Mouse (Mus musculus) kidney, embryonic 14.5 days (tissue): Measurements from ENCODE around the gene Kif2c. TPM values are rescaled to one million over a fixed set of nuclear protein-coding genes. Genes with fewer than 3 reads are reported as not detected.

Experiments
- ATAC-seq: fragments of 200-750 bp; cut with Nextera tagmentation; 2 replicates; pipeline ENCODE4 v1.8.0; 2017; ENCODE audit warnings: moderate number of reproducible peaks, mild to moderate bottlenecking, moderate TSS enrichment, moderate library complexity; ENCODE audit not compliant: low FRiP score, low TSS enrichment
- H3K27ac ChIP-seq: fragments of 300-500 bp; sonication (generic); 2 replicates; pipeline ENCODE4 v1.5.1; 2014; ENCODE audit warnings: low read depth, mild to moderate bottlenecking, low read length, moderate library complexity, mixed read lengths
- H3K27me3 ChIP-seq: fragments of 300-500 bp; sonication (generic); 2 replicates; pipeline ENCODE4 v1.6.1; 2014; ENCODE audit warnings: mild to moderate bottlenecking, low read length; ENCODE audit not compliant: control insufficient read depth, insufficient read depth
- H3K36me3 ChIP-seq: fragments of 300-500 bp; sonication (generic); 2 replicates; pipeline ENCODE4 v1.6.1; 2014; ENCODE audit warnings: low read length, mixed read lengths; ENCODE audit not compliant: control insufficient read depth, insufficient read depth
- H3K4me1 ChIP-seq: fragments of 300-500 bp; sonication (generic); 2 replicates; pipeline ENCODE4 v1.6.1; 2014; ENCODE audit warnings: low read length, mixed read lengths; ENCODE audit not compliant: control insufficient read depth, insufficient read depth
- H3K4me2 ChIP-seq: fragments of 300-500 bp; sonication (generic); replicated peaks from 2 replicates; pipeline ENCODE4 v1.6.1; 2014; ENCODE audit warnings: low read depth, mild to moderate bottlenecking, low read length
- H3K4me3 ChIP-seq: fragments of 300-500 bp; sonication (generic); 2 replicates; pipeline ENCODE4 v1.5.1; 2014; ENCODE audit warnings: mild to moderate bottlenecking, low read length
- H3K9ac ChIP-seq: fragments of 300-500 bp; sonication (generic); 2 replicates; pipeline ENCODE4 v1.6.1; 2014; ENCODE audit warnings: low read depth, mild to moderate bottlenecking, low read length, moderate library complexity
- H3K9me3 ChIP-seq: fragments of 300-500 bp; sonication (generic); 2 replicates; pipeline ENCODE4 v1.6.1; 2016; ENCODE audit warnings: low read length; ENCODE audit not compliant: control insufficient read depth
- WGBS: fragments of 180-500 bp; shearing (Covaris S2); extraction: QIAGEN DNeasy Blood & Tissue Kit; methylation state at CpG from one replicate; pipeline ENCODE4 v1.1.7; 2014; 5-methylcytosine and 5-hydroxymethylcytosine counted together
- polyA plus RNA-seq: library from polyadenylated mRNA; unstranded; fragments of >200 nt; fragmentation: Nextera tagmentation; extraction: Ambion mirVana; gene quantifications from 2 replicates; pipeline ENCODE4 v1.2.1, GENCODE M21; 2014

The Kif2c gene
- polyA plus RNA-seq, 1 experiment from 2014 or later, result 74.6 TPM

GRCm38 (mm10) chr4:117146176-117146575 is 36.3 kb downstream of the Kif2c start:
- no peak overlapping the region for H3K27ac ChIP-seq
- H3K4me3 ChIP-seq, result no peak overlapping the region
- no peak overlapping the region for H3K9ac ChIP-seq
- WGBS, result 31% methylated on average over 15 of the region's 15 CpGs
- no peaks in the 10 kb centered on the region for H3K4me1 ChIP-seq
- no peaks in the 10 kb centered on the region for H3K27me3 ChIP-seq
- H3K36me3 ChIP-seq, result peaks cover 21% of the 10 kb centered on the region
- H3K4me2 ChIP-seq, result no peak overlapping the region
- no peaks in the 10 kb centered on the region for H3K9me3 ChIP-seq
- no peak for ATAC-seq

- no peaks in the 10 kb centered on the region for H3K9me3 ChIP-seq
- H3K4me3 ChIP-seq, result no peak overlapping the region
- H3K27ac ChIP-seq, result no peak overlapping the region
- no peak overlapping the region for H3K4me2 ChIP-seq
- peaks cover 12% of the 10 kb centered on the region for H3K36me3 ChIP-seq
- no peaks in the 10 kb centered on the region for H3K27me3 ChIP-seq
- H3K9ac ChIP-seq, result no peak overlapping the region
- H3K4me1 ChIP-seq, result no peaks in the 10 kb centered on the region
- WGBS, result 90% methylated on average over 13 of the region's 13 CpGs
- no peak for ATAC-seq
These were observed 37.2 kb downstream of the Kif2c start for GRCm38 (mm10) chr4:117145248-117145647.

DNA sequence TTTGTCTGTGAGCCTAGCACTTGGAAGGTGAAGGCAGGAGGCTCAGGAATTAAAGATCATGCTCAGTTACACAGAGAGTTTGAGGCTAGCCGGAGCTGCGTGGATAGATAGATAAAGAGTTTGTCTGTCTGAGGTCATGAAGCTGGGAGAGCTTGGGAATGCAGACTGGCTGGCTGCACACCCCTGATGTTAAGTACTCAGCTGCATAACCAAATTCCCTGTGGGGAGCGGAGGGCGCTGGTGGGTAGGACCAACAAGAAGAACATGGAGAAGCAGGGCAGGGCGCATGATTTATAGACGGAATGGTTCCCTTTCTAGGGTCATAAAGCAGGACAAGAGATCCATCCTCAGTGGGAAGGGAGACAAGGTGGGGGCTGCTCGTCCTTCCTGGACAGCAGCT is 39.4 kb downstream of the Kif2c start:
- H3K4me1 ChIP-seq, result no peaks in the 10 kb centered on the region
- 34% methylated on average over 7 of the region's 7 CpGs for WGBS
- no peak overlapping the region for H3K4me2 ChIP-seq
- no peaks in the 10 kb centered on the region for H3K27me3 ChIP-seq
- no peak overlapping the region for H3K4me3 ChIP-seq
- ATAC-seq, result no peak
- no peak overlapping the region for H3K9ac ChIP-seq
- no peaks in the 10 kb centered on the region for H3K9me3 ChIP-seq
- H3K27ac ChIP-seq, result no peak overlapping the region
- no peaks in the 10 kb centered on the region for H3K36me3 ChIP-seq

- WGBS, result 42% methylated on average over 4 of the region's 4 CpGs
- no peak for ATAC-seq
These were observed 41.8 kb downstream of the Kif2c start for GRCm38 (mm10) chr4:117140613-117141012.

GRCm38 (mm10) chr4:117139217-117139612 is 43.2 kb downstream of the Kif2c start:
- Histone ChIP-seq H3K27me3 (no peaks in the 10 kb centered on the region), H3K4me1 (peaks cover 5% of the 10 kb centered on the region; the same call in 1 of the 2 replicates), H3K4me2 (no peak overlapping the region), H3K9me3 (no peaks in the 10 kb centered on the region), H3K9ac (no peak overlapping the region), H3K4me3 (no peak overlapping the region), H3K27ac (no peak overlapping the region), H3K36me3 (no peaks in the 10 kb centered on the region)
- WGBS, result 3% methylated on average over 2 of the region's 2 CpGs
- no peak for ATAC-seq

More at GRCm38 (mm10) chr4:117140613-117141012, 41.8 kb downstream of the Kif2c start:
- no peak overlapping the region for H3K4me3 ChIP-seq
- no peak overlapping the region for H3K9ac ChIP-seq
- no peaks in the 10 kb centered on the region for H3K27me3 ChIP-seq
- H3K4me1 ChIP-seq, result 0 out of 2 replicates have a peak, but pooled peaks cover 3% of the 10 kb centered on the region
- no peaks in the 10 kb centered on the region for H3K9me3 ChIP-seq
- no peak overlapping the region for H3K4me2 ChIP-seq
- H3K27ac ChIP-seq, result no peak overlapping the region
- H3K36me3 ChIP-seq, result no peaks in the 10 kb centered on the region

GRCm38 (mm10) chr4:117138295-117139216 is 43.9 kb downstream of the Kif2c start:
- H3K27me3 ChIP-seq, result no peaks in the 10 kb centered on the region
- ATAC-seq, result no peak
- 56% methylated on average over 16 of the region's 17 CpGs for WGBS
- H3K9me3 ChIP-seq, result no peaks in the 10 kb centered on the region
- no peak overlapping the region for H3K9ac ChIP-seq
- no peaks in the 10 kb centered on the region for H3K36me3 ChIP-seq
- peaks cover 7% of the 10 kb centered on the region; the same call in 1 of the 2 replicates for H3K4me1 ChIP-seq
- no peak overlapping the region for H3K4me3 ChIP-seq
- H3K27ac ChIP-seq, result no peak overlapping the region
- no peak overlapping the region for H3K4me2 ChIP-seq

DNA sequence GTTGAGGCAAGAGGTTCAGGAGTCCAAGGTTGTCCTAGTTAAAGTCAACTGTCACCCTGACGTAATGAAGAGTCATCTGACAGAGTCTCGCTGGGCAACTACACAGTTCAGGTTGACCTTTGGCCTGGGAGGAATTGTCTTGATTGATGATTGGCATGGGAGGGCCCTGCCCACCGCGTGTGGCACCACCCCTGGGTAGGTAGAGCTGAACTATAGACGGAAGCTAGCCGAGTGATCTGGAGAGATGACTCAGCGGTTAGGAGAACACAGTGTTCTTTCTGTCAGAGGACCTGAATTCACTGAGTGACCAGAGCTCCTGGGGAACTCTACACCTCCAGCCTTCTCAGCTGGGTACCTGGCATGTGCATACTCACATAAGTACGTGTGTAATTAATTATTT is 46.4 kb downstream of the Kif2c start:
- no peaks in the 10 kb centered on the region for H3K36me3 ChIP-seq
- H3K27ac ChIP-seq, result no peak overlapping the region
- no peaks in the 10 kb centered on the region for H3K9me3 ChIP-seq
- H3K27me3 ChIP-seq, result peaks cover 14% of the 10 kb centered on the region
- WGBS, result 31% methylated on average over 8 of the region's 8 CpGs
- H3K4me3 ChIP-seq, result no peak overlapping the region
- no peak for ATAC-seq
- H3K4me1 ChIP-seq, result peaks cover 9% of the 10 kb centered on the region; the same call in 1 of the 2 replicates
- no peak overlapping the region for H3K9ac ChIP-seq
- no peak overlapping the region for H3K4me2 ChIP-seq

- H3K4me3 ChIP-seq, result no peak overlapping the region
These were observed 47.8 kb downstream of the Kif2c start for GRCm38 (mm10) chr4:117134601-117134995.

More at GRCm38 (mm10) chr4:117134601-117134995, 47.8 kb downstream of the Kif2c start:
- Histone ChIP-seq H3K9ac (no peak overlapping the region), H3K4me1 (peaks cover 9% of the 10 kb centered on the region; the same call in 1 of the 2 replicates), H3K27ac (no peak overlapping the region), H3K27me3 (peaks cover 14% of the 10 kb centered on the region), H3K4me2 (no peak overlapping the region), H3K9me3 (no peaks in the 10 kb centered on the region), H3K36me3 (0 out of 2 replicates have a peak, but pooled peaks cover 3% of the 10 kb centered on the region)
- ATAC-seq, result no peak
- 39% methylated on average over 2 of the region's 2 CpGs for WGBS
